Mouse (Mus musculus) layer of hippocampus, postnatal 10 days (tissue): Measurements from ENCODE around the gene Gm45717. TPM values are rescaled to one million over a fixed set of nuclear protein-coding genes. Genes with fewer than 3 reads are reported as not detected.
A peak's percentile ranks its signal among the peaks of the same experiment; 100 is the strongest.

Source experiments
- DNase-seq, 2 experiments: peaks; one replicate each; pipeline ENCODE4 v3.0.0; 2021; ENCODE audit warnings: low spot score in 2 of 2
- total RNA-seq, 2 experiments: library from RNA; stranded (reverse); gene quantifications; 2 replicates each; pipeline ENCODE4 v1.2.3; 2021

Gm45717 gene
- total RNA-seq, 2 experiments from 2014 or later, result not detected

DNA sequence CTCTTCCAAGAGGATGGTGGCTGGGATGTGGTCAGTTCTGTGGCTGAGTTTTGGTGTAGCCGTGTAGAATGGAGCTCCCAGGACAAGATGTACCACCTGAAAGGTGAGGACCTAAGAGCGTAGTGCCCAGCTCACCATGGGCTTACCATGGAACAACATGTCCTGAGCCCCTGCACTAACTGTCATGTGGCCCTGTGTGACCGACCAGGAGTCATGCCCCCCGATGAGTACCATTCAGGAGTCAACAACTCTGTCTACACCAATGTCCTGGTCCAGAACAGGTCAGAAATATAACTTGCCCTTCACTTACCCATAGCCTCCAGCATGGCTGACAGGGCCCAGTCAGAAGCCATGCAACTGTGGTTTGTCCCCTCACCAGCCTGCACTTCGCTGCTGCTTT is 10.5 kb downstream of the Gm45717 start:
- no peak for DNase-seq

GRCm38 (mm10) chr7:140944236-140944635 is 11.5 kb downstream of the Gm45717 start:
- DNase-seq, result no peak

- no peak for DNase-seq
Observed at GRCm38 (mm10) chr7:140943356-140943755, 12.4 kb downstream of the Gm45717 start.

- no peak for DNase-seq
Observed at GRCm38 (mm10) chr7:140942811-140943210, 12.9 kb downstream of the Gm45717 start.

DNA sequence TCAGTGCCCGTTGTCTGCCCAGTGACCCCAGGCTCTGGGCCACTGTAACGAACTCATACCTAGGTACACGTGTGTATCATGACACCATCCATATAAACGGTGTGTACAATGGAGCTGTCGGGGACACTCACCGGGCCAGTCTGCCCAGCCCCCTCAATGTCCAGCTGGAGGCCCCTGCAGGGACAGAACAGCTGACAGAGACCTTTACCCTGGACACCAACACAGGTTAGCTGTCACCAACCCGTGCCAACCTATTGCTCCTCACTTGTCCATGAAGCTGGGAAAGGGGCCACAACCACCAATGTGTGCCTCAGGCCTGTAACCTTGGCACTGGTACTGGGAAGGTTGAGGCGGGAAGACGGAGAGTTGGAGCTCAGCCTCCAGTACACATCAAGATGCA is 13.4 kb downstream of the Gm45717 start:
- no peak for DNase-seq

DNA sequence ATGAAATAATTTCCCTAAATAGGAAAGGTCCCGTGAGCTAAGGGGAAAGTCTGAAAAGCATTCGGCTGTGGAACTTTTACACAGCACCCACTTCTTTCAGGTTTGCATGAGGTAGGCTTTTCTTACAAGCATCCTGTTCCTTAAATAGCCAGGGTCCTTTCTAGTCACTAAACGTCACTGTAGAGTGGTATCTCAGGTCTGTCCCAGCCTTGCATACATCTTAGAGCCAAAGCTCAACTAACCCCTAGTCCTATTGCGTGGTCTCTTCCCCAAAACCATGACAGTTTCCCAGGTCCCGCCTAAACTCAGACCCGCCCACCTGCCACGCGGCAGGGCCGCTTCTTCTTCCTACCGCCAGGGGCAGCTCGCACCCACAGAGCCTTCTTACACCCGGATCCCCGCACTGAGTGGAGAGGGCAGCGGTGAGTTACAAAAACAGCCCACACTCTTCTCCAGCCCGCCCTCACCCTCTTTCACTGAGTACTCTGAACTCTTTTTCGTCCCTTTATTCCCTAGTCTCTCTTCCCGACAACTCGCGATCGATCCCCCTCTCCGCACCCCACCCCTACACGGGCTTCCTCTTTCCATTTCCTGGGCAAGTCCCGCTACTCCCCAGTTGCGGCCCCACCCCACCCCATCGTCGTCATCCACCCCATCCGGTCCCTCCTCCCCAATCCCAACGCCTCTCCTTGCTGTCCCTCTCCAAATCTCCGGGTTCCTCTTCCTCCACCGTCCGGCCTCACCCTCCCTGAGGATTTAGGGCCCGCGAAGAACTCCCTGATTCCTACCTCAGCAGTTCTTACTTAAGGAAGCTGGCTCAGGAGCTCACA is 14.3 kb downstream of the Gm45717 start, which contains the start of gene Pgghg:
Pgghg (plus strand) TSS at position 170 of the 830 bp plus-strand sequence.
- DNase-seq, result peak; percentile 57 to 70

DNA sequence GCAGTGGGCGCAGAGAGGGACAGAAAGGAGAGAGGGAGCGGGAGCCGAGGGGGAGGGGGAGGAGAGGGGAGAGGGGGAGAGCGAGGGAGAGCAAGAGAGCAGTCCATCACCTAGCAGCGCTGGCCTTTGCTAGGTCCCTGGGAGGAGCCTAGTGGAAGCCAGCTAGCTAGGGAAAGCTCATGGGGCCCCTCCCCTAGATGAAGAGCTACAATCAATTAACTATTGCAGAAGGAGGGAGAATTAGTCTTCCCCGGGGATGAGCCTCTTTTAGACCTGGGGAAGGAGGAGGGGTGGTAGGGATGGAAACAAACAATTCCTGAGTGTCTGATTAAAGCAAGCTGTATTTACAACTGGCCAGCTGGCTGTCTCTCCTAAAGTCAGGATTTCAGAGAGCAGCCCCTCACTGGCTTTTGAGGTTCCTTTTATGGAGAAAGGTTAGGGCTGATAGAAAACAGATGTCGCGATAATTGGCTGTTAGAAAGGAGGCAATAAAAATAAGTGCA is 16.0 kb downstream of the Gm45717 start:
- no peak for DNase-seq

- no peak for DNase-seq
Observed at GRCm38 (mm10) chr7:140938896-140939295, 16.8 kb downstream of the Gm45717 start.

DNA sequence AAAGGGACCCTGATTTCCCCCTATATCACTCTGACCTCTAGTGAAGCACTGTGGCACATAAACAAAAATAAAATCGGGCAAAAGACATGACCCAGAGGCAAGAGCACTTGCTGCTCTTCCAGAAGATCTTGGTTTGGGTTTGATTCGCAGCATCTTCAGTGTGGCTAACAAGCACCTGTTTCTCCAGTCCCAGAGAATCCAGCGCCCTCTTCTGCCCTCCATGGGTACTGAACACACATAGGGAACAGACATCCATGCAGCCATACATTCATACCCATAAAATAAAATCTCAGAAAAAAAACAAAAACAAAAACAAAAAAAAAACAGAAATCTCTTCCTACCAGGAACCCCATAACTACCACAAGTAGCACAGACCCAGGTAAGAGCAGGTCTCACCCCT is 17.3 kb downstream of the Gm45717 start:
- no peak for DNase-seq

DNA sequence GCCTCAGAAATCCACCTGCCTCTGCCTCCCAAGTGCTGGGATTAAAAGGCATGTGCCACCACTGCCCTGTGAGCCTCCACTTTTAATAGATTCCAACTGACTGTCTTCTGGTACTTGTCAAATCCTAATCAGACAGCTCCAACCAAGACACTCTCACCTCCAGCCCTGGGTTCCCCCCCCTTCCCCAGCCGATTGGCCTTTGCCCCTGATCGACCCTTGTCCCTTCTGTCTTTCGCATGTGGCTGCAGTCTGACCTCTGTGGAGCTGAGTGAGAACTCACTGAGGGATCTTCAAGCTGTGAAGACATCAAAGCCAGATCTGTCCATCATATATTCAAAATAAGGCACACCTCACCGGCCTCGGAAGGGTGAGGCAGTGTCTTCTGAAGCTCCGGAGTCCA is 28.6 kb downstream of the Gm45717 start:
- DNase-seq, result no peak

DNA sequence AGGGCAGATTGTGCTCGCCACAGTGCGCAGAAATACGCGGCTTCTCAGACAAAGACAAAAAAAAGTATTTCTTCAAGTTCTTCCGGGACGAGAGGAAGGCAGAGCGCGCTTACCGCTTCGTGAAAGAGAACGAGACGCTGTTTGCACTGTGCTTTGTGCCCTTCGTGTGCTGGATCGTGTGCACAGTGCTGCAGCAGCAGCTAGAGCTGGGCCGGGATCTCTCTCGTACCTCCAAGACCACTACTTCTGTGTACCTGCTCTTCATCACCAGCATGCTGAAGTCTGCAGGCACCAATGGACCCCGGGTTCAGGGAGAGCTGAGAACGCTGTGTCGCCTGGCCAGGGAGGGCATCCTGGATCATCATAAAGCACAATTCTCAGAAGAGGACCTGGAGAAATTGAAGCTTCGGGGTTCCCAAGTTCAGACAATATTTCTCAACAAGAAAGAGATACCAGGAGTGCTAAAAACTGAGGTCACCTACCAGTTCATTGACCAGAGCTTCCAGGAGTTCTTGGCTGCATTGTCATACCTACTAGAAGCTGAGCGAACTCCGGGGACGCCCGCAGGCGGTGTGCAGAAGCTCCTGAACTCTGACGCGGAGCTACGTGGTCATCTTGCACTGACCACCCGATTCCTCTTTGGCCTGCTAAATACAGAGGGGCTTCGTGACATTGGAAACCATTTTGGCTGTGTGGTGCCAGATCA is 32.5 kb downstream of the Gm45717 start:
- no peak for DNase-seq

GRCm38 (mm10) chr7:140922398-140923069 is 33.2 kb downstream of the Gm45717 start:
- DNase-seq, result peak; percentile 52 to 58

DNA sequence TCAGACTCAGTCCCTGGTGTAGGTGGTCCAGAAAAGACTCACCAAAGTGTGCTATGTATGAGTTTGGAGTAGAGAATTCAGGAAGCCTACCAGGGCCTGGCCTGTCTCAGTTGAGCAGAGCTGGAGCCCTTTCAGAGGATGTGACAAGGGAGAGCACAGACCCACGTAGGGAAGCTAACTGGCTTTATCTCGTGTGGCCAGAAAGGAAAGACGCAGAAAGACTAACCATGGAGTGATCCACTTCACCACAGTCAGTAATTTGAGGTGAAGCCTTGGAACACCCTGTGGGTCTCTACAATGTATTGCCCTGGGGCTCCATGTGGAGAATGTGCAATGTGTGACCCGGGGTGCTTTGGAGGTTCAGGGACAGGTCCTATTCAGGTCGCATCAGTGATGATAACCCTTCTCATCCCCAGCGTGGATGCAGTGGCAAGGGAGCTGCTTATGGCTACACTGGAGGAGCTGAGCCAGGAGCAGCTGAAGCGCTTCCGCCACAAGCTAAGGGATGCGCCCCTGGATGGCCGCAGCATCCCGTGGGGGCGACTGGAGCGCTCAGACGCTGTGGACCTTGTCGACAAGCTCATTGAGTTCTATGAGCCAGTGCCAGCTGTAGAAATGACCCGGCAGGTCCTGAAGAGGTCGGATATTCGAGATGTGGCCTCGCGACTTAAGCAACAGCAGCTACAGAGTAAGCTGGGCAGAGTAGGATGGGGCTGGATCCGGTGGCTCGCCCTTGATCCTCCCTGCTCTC is 34.3 kb downstream of the Gm45717 start:
- DNase-seq, result no peak

GRCm38 (mm10) chr7:140920418-140921029 is 35.2 kb downstream of the Gm45717 start, which contains the start of gene Nlrp6:
Gene Nlrp6, plus strand, starts transcription at chr7:140920902.
- no peak for DNase-seq

- DNase-seq, result no peak
Observed at GRCm38 (mm10) chr7:140919911-140920310, 35.8 kb downstream of the Gm45717 start.

DNA sequence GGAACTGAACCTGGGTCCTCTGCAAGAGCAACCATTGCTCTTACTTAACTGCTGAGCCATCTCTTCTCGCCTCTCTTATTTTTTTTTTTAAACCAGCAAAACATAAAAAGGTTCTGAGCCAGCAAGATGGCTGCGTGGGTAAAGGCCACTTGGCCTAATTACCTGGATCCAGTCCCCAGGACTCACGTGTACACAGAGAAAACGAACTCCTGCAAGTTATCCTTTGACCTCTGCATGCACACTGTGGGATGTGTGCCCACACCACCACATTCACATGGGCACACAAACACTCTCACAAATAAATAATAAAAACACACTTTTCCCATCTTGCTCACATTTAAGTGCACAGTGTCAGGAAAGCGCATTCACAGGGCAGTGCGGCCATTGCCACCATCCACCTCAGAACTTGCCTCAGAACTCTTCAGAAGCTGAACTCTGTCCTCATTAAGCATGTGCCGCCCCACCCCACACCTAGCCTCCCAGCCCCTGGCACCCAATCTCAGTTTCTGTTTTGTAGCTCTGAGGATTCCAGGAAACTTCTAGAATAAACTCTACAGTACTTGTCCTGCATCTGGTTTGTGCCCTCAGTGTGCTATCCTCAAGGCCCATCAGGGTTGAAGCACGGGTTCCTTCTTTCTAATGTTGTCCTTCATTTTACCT is 41.6 kb downstream of the Gm45717 start:
- no peak for DNase-seq

DNA sequence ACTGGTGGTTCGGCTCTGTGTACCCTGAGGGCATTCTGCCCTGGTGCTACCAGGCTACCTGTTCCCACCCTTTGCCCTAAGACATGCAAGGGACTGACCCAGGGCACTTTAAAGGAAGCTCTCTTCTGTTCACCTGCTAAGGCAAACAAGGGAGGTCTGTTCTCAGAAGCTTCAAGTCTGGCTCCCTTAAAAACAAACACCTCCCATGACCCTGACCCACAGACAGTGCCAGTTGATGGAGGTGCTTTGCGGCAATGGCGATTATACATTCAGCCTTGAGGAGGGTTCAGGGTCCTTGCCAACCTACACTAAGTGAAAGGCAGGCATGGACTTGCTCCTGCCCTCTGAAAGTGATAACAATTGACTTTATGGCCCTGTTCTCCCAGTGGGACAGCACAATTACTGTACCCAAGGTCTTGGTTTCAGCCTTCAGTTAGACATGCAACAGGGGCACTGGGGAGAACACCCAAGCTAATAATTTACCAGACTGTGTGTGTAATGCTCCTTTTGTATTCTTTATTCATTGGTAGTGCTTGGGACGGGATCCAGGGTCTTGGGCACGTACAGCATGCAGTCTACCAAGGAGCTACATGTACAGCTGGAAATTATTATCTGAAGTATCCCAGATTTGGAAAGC is 42.8 kb downstream of the Gm45717 start:
- DNase-seq, result no peak

- no peak for DNase-seq
Observed at GRCm38 (mm10) chr7:140912293-140912692, 43.4 kb downstream of the Gm45717 start.

- DNase-seq, result peak; percentile 67 to 80
Observed at GRCm38 (mm10) chr7:140908634-140909107, 47.1 kb downstream of the Gm45717 start.
